Mouse (Mus musculus): ENCODE measurements around the gene Mbl1. TPM values are rescaled to one million over a fixed set of nuclear protein-coding genes. Genes with fewer than 3 reads are reported as not detected.

Gene Mbl1
- polyA plus RNA-seq (2016; fragmentation: Nextera tagmentation; extraction: Ambion mirVana): not detected in 2 replicates

DNA sequence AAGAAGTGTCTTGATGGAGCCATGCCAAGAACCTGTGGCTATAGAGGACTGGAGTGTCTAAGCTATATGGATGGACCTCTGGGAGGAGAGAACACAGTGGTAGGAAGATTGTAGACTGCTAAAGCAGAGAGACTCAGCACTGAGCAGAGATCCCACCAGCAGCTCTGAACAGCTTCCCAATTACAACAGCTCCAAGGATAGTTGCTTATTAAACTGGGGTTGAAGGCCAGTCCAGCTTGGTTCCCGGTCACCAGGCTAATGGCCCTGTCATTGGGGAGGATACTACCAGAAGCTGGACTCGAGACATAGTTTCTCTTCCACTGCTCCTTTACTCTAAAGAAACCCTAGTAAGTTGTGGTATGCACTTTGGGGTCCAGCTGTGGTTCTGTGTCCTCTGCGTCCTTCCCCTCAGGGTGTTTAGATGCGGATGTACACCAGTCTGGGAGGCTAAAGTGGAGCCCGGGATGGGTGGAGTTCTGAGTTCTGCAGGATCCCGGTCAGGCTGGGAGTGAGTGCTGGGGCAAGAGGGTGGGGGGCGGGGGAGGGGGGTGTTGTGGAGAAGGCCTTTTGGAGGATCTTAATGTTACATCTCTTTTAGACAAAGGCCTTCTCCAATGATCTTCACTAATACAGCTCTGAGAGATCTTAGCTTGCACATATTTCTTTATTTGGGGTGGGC lies at the start of gene Mbl1:
Gene Mbl1, plus strand, starts transcription at position 239 of the 679 bp plus-strand sequence.
- Histone ChIP-seq H3K36me3 (no peaks in the 10 kb centered on the region), H3K4me3 (no peak within 1 kb of the TSS), H3K9me3 (replicated peaks) (no peaks in the 10 kb centered on the region), H3K27ac (replicated peaks) (no peak within 1 kb of the TSS), H3K27me3 (ENCODE audit: low read depth, poor library complexity, severe bottlenecking) (no peaks in the 10 kb centered on the region), H3K4me1 (no peaks in the 10 kb centered on the region)
- WGBS: 86% methylated on average over 7 of the region's 7 CpGs
- DNase-seq (ENCODE audit: low spot score): no peak

- Histone ChIP-seq H3K36me3 (no peaks in the 10 kb centered on the region), H3K27ac (replicated peaks) (no peak overlapping the region), H3K4me3 (no peak overlapping the region), H3K27me3 (ENCODE audit: low read depth, poor library complexity, severe bottlenecking) (no peaks in the 10 kb centered on the region), H3K9me3 (replicated peaks) (no peaks in the 10 kb centered on the region), H3K4me1 (no peaks in the 10 kb centered on the region)
- 87% methylated on average over 2 of the region's 2 CpGs for WGBS
- no peak for DNase-seq (ENCODE audit: low spot score)
Observed at GRCm38 (mm10) chr14:41102269-41102668, 49.0 kb upstream of the Mbl1 start.

DNA sequence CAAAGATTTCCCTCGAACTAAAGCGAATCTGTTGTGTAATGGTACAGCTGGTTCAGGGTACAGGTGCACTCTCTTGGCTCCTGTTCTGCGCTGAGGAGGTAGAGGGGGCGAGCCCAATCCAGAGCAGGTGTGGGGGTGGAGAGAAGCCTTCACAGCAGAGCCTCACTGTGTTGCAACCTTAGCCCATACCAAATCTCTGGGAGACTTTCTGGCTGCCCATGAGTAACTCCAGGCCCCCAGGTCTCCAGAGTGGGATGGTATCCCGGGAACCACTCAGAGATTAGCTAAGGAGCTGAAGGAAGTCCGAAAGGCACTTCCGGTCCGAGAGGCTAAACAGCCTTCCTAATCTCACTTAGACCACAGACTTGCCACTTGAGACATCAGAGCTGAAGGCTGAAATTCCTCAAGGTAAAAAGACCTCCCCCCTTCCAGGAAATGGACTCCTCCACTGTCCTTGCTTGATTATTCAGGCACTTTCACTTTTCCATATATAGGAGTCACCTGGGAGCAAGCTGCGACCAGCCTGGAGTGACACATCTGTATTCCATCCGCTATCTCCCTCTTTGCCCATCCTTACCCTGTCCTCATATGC lies 46.3 kb upstream of the Mbl1 start, which contains the start of gene Mat1a:
Gene Mat1a, plus strand, starts transcription at position 183 of the 592 bp plus-strand sequence.
- DNase-seq (ENCODE audit: low spot score): no peak
- H3K4me1 ChIP-seq: no peaks in the 10 kb centered on the region
- H3K27me3 ChIP-seq (ENCODE audit: low read depth, poor library complexity, severe bottlenecking): no peaks in the 10 kb centered on the region
- H3K27ac ChIP-seq (replicated peaks): no peak within 1 kb of the TSS
- H3K36me3 ChIP-seq: no peaks in the 10 kb centered on the region
- 72% methylated on average over 10 of the region's 10 CpGs for WGBS
- H3K9me3 ChIP-seq (replicated peaks): no peaks in the 10 kb centered on the region
- no peak within 1 kb of the TSS for H3K4me3 ChIP-seq

DNA sequence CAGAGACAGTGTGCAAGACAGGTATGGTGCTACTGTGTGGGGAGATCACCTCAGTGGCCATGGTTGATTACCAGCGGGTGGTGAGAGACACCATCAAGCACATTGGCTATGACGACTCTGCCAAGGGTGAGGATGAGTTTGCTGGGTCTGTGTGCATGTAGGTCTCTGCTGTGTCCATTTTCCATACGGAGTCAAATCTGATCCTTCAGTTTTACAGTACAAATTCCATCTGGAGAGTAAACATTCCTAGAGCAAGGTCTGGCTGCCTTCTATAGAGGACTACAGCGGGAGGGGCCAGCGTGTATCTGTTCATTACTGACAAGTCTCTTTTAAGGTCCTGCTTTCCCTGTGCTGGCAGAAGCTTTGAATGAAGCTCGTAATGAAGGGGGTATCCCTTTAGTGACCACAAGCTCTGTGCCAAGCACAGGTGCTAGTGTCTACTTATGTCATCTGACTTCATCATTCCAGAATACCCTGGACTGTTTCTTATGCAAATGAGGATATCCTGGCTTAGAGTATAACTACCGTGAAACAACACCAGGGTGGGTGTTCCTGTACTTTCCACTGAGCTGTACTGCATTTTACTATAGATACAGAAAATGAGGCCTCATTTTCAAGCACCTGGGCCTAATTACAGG lies 40.1 kb upstream of the Mbl1 start:
- no peak for DNase-seq (ENCODE audit: low spot score)
- Histone ChIP-seq H3K27ac (replicated peaks) (no peak overlapping the region), H3K36me3 (no peaks in the 10 kb centered on the region), H3K27me3 (ENCODE audit: low read depth, poor library complexity, severe bottlenecking) (no peaks in the 10 kb centered on the region), H3K9me3 (replicated peaks) (no peaks in the 10 kb centered on the region), H3K4me3 (no peak overlapping the region), H3K4me1 (no peaks in the 10 kb centered on the region)
- WGBS: 85% methylated on average over 7 of the region's 7 CpGs

DNA sequence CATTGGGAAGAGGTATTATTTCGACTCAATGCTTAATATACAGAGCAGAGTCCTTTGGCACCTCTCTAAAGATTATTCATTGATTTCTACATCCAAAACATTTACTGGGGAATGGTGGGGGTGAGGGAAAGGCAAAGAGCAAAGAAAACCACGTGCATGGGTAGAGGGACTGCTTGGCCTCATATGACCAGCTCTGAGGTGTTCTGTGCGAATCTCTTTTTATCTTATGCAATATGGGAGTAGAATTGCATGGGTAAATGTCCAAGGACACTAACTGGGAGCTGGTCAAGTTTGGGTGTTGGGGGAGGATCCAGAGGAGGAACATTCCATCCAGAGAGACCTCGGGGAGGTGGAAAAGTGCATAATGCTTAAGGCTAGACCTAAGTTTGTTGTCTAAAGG lies 38.3 kb upstream of the Mbl1 start:
- DNase-seq (ENCODE audit: low spot score): no peak
- H3K36me3 ChIP-seq: no peaks in the 10 kb centered on the region
- H3K4me1 ChIP-seq: no peaks in the 10 kb centered on the region
- no peaks in the 10 kb centered on the region for H3K27me3 ChIP-seq (ENCODE audit: low read depth, poor library complexity, severe bottlenecking)
- no peak overlapping the region for H3K4me3 ChIP-seq
- no peak overlapping the region for H3K27ac ChIP-seq (replicated peaks)
- WGBS: 80% methylated on average over 4 of the region's 4 CpGs
- no peaks in the 10 kb centered on the region for H3K9me3 ChIP-seq (replicated peaks)

DNA sequence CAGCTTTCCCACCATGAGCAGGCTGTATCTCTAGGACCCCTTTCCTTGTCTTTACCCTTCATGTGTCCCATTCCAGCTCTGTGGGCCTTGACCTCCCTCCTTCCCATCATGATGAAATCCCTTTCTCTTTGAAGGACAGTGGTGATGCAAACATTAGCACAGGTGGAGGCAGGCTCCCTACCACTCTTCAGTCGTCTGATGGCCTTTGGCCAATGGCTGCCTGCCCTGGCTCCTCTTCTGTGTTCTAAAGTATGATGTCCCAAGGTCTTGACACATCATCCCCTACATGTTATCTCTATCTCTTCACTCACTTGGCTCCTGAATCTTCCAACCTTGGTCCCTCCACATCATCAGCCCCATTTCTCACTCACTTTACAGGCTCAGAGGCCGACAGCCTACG lies 35.0 kb upstream of the Mbl1 start:
- no peak for DNase-seq (ENCODE audit: low spot score)
- Histone ChIP-seq H3K27ac (replicated peaks) (no peak overlapping the region), H3K4me1 (no peaks in the 10 kb centered on the region), H3K9me3 (replicated peaks) (no peaks in the 10 kb centered on the region), H3K36me3 (no peaks in the 10 kb centered on the region), H3K4me3 (no peak overlapping the region), H3K27me3 (ENCODE audit: low read depth, poor library complexity, severe bottlenecking) (no peaks in the 10 kb centered on the region)
- WGBS: 84% methylated on average over 3 of the region's 3 CpGs

- no peaks in the 10 kb centered on the region for H3K9me3 ChIP-seq (replicated peaks)
- WGBS: 87% methylated on average over 5 of the region's 5 CpGs
- no peak for DNase-seq (ENCODE audit: low spot score)
- H3K27me3 ChIP-seq (ENCODE audit: low read depth, poor library complexity, severe bottlenecking): no peaks in the 10 kb centered on the region
- no peaks in the 10 kb centered on the region for H3K36me3 ChIP-seq
- H3K27ac ChIP-seq (replicated peaks): no peak overlapping the region
- no peaks in the 10 kb centered on the region for H3K4me1 ChIP-seq
- no peak overlapping the region for H3K4me3 ChIP-seq
Observed at GRCm38 (mm10) chr14:41124683-41125082, 26.6 kb upstream of the Mbl1 start.

DNA sequence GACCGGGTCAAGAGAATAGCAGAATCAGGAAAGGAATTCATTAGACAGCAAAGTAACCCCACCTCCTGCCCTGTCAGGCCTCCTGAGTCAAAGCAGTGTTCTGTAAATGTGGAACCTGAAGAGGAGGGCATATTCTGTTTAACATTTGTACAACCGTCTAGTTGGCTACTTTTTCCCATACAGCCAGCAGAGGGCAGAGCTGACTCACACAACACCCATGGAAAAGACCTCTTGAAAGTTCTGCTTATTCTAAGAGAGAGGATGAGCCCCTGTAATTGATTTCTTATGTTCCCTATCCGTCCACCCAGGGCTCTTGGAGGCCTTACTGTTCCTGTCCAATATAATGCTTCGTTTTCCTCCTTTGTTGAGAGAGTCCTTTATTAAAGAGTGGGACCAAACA lies 23.3 kb upstream of the Mbl1 start:
- H3K27me3 ChIP-seq (ENCODE audit: low read depth, poor library complexity, severe bottlenecking): no peaks in the 10 kb centered on the region
- H3K4me3 ChIP-seq: no peak overlapping the region
- H3K9me3 ChIP-seq (replicated peaks): no peaks in the 10 kb centered on the region
- DNase-seq (ENCODE audit: low spot score): peak; percentile 36
- H3K4me1 ChIP-seq: no peaks in the 10 kb centered on the region
- 24% methylated on average over 4 of the region's 4 CpGs for WGBS
- no peaks in the 10 kb centered on the region for H3K36me3 ChIP-seq
- H3K27ac ChIP-seq (replicated peaks): no peak overlapping the region

DNA sequence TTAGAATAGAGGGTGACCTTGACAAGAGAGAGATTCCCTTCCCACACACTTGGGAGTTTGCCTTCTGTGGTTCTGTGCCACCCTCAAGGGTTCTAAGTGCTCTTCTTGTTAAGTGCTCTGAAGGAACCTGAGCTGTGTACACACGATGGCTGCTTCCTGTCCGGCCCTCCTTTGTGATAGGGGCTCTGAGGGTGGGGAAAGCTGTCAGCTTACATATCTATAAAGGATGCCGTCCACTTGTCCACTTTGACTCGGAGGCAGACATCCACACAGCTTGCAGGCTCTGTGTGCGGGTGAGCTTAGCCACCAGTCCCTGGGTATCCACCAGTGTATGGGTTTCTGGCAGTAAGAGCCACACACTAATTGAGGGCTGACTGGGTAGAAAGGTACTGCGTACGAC lies 19.7 kb upstream of the Mbl1 start, which contains the start of gene Sftpa1:
Gene Sftpa1, plus strand, starts transcription at position 243 of the 400 bp plus-strand sequence.
- H3K27ac ChIP-seq (replicated peaks): no peak within 1 kb of the TSS
- no peaks in the 10 kb centered on the region for H3K27me3 ChIP-seq (ENCODE audit: low read depth, poor library complexity, severe bottlenecking)
- DNase-seq (ENCODE audit: low spot score): no peak
- H3K9me3 ChIP-seq (replicated peaks): no peaks in the 10 kb centered on the region
- H3K36me3 ChIP-seq: no peaks in the 10 kb centered on the region
- no peak within 1 kb of the TSS for H3K4me3 ChIP-seq
- 86% methylated on average over 7 of the region's 7 CpGs for WGBS
- H3K4me1 ChIP-seq: no peaks in the 10 kb centered on the region

GRCm38 (mm10) chr14:41137006-41137405 lies 14.3 kb upstream of the Mbl1 start:
- no peak for DNase-seq (ENCODE audit: low spot score)
- Histone ChIP-seq H3K4me3 (no peak overlapping the region), H3K27me3 (ENCODE audit: low read depth, poor library complexity, severe bottlenecking) (no peaks in the 10 kb centered on the region), H3K36me3 (no peaks in the 10 kb centered on the region), H3K9me3 (replicated peaks) (no peaks in the 10 kb centered on the region), H3K4me1 (no peaks in the 10 kb centered on the region), H3K27ac (replicated peaks) (no peak overlapping the region)

DNA sequence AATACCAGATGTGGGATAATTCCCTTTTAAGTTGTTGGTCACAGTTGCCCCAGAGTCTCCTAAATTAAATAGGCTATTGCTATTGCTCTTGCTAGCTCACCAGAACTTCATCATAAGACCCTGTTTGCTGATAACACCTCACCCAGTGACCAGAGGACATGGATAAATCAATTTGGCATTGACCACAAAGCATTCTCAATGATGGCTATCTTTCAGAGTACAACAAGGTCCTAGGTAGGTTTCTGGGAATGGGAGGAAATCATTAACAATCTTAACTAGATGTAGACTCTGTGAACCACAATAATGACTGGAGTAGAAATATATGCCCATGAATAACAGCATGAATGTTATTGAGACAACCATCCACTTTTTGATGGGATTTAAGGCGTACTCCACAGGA lies 10.6 kb upstream of the Mbl1 start:
- no peak for DNase-seq (ENCODE audit: low spot score)
- Histone ChIP-seq H3K27ac (replicated peaks) (no peak overlapping the region), H3K4me1 (no peaks in the 10 kb centered on the region), H3K27me3 (ENCODE audit: low read depth, poor library complexity, severe bottlenecking) (no peaks in the 10 kb centered on the region), H3K9me3 (replicated peaks) (no peaks in the 10 kb centered on the region), H3K36me3 (no peaks in the 10 kb centered on the region), H3K4me3 (no peak overlapping the region)
- 79% methylated on average over 1 of the region's 1 CpGs for WGBS

DNA sequence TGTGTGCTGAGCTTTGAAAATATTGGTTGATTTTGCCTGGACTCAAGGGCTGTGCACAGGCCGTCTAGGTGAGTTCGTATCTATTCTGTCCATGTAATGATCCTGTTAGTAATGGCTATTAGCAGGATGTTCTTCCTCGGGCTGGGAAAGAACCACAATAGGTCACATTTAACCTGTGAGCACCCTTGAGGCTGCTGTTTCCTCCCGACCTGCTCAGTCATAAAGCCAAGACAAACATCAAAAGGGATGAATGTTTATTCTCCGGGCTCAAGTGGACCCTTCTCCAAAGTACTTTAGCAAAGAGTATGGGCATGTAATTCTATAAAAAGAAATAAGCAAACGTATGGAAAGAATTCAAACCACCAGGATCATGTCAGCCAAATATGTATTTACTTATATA lies 5.2 kb upstream of the Mbl1 start:
- no peaks in the 10 kb centered on the region for H3K9me3 ChIP-seq (replicated peaks)
- no peak overlapping the region for H3K27ac ChIP-seq (replicated peaks)
- WGBS: 79% methylated on average over 6 of the region's 6 CpGs

DNA sequence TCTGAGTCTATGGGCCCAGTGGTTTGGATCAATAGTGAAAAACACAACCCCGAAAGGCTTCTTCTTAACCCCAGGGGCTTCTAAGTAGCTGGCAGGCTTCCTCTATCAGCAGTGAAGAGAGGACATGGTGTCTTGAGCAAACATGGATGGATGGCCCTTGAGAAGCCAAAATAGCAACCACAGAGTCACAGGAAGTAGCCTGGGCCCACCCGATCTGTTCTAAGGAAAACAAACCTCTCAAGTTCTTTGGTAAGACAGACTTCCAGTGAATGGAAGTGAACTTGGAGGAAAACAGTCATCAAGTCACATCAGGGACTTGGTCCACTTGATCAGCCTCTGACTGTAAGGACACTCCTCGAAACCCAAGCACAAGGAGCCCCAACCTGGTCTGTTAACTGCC lies 4.3 kb upstream of the Mbl1 start:
- WGBS: 84% methylated on average over 3 of the region's 3 CpGs
- no peak for DNase-seq (ENCODE audit: low spot score)
- H3K9me3 ChIP-seq (replicated peaks): no peaks in the 10 kb centered on the region

More for the DNA sequence above, 5.2 kb upstream of the Mbl1 start:
- H3K4me1 ChIP-seq: no peaks in the 10 kb centered on the region
- no peak overlapping the region for H3K4me3 ChIP-seq
- H3K27me3 ChIP-seq (ENCODE audit: low read depth, poor library complexity, severe bottlenecking): no peaks in the 10 kb centered on the region
- H3K36me3 ChIP-seq: no peaks in the 10 kb centered on the region
- no peak for DNase-seq (ENCODE audit: low spot score)

More for the DNA sequence above, 4.3 kb upstream of the Mbl1 start:
- H3K4me1 ChIP-seq: no peaks in the 10 kb centered on the region
- no peak overlapping the region for H3K27ac ChIP-seq (replicated peaks)
- H3K4me3 ChIP-seq: no peak overlapping the region
- no peaks in the 10 kb centered on the region for H3K36me3 ChIP-seq
- H3K27me3 ChIP-seq (ENCODE audit: low read depth, poor library complexity, severe bottlenecking): no peaks in the 10 kb centered on the region

Data from midbrain, embryonic 10.5 days (tissue).